Mouse (Mus musculus) right cerebral cortex, postnatal 10 days (tissue): ENCODE measurements at regions not wholly inside any gene's neighbourhood (a gene's known extent, or its start where the extent isn't known, plus 50 kb on each side); places are given as distances from the start of the nearest gene placed in this dataset.
A peak's percentile ranks its signal among the peaks of the same experiment; 100 is the strongest.

Experiments used
- DNase-seq, 2 experiments: peaks; one replicate each; pipeline ENCODE4 v3.0.0; 2021; ENCODE audit warnings: low spot score in 2 of 2

GRCm38 (mm10) chr6:135524886-135525285 lies 162.5 kb downstream of the Emp1 start:
- no peak for DNase-seq

- DNase-seq: peak; percentile 66 to 74
Measured at GRCm38 (mm10) chr6:135525841-135526327, 163.5 kb downstream of the Emp1 start.

DNA sequence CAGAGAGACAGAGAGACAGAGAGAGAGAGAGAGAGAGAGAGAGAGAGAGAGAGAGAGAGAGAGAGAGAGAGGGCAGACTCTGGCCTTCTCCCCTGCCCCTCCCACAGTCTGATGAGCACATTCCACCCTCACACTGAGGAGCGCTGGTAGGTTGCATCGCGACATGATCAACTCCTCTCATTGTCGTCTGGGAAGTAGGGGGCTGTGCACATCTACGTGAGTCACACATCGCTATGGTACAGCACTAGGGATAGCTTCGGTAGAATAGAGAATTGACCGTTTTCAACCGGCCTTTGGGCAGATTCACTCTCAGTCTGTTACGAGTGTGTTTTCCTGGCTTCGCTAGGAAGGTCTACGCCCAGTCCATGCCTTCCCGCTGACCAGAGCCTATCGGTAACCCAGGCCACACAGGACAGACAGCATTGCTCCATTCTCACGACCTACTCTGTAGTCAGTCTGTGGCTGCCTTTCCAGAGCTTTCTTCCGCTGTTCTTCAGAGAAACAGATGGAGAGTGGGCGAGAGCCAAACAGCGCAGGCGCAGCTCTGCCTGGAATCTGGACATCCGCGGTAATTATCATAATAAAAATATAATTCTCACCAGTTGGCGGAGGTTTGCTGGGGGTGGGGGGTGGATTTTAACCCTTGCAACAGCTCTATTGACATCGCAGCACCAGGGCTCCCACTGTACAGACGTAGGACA lies 164.3 kb downstream of the Emp1 start:
- peak; percentile 76 to 87 for DNase-seq

GRCm38 (mm10) chr6:135527879-135528278 lies 165.5 kb downstream of the Emp1 start:
- DNase-seq: no peak

- no peak for DNase-seq
Measured at GRCm38 (mm10) chr6:135539791-135540646, 177.7 kb downstream of the Emp1 start.

- DNase-seq: no peak
Measured at GRCm38 (mm10) chr6:135541566-135541965, 179.2 kb downstream of the Emp1 start.

GRCm38 (mm10) chr6:135542356-135542755 lies 180.0 kb downstream of the Emp1 start:
- DNase-seq: no peak

DNA sequence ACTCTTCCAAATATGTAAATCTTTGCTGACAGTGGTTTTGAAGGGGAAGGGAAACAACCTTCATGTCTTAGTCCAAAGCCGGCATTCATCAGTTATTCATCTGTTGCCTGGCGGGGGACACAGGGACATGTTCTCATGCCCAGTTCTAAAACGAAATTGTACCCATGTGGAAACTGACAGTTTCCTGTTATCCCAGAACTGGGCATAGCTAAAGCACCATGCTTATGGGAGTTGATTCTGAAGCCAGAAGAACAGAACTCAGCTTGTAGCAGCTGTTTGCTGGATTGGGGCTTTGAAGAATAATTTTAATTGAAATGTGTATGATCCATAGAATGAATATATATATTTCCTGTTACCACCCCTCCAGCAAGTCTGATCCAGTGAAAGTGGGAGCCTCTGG lies 181.0 kb downstream of the Emp1 start:
- DNase-seq: no peak

GRCm38 (mm10) chr6:135543863-135544262 lies 181.5 kb downstream of the Emp1 start:
- DNase-seq: peak; percentile 50

GRCm38 (mm10) chr6:135550368-135550950 lies 188.1 kb downstream of the Emp1 start:
- DNase-seq: no peak

GRCm38 (mm10) chr6:135552396-135552795 lies 190.1 kb downstream of the Emp1 start:
- DNase-seq: no peak

DNA sequence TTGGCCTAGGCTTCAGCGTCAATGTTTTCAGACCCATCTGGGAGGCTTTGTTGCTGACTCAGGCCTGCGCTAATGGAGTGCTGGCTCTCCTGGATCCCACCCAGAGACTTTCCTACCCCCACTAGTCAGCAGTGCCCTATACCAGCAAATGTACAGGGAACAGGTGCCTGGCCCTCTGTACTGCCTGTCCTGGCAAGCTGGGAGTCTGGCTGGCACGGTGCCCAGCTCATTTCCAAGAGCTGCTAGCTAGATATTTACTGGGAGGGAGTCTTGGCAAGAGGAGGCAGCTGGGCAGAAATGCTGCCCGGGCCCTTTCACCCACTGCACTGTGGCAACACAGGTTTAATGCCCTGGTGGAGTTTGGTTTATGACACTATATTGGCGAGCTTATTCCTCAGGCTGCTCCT lies 197.2 kb downstream of the Emp1 start:
- DNase-seq: peak; percentile 91 to 92

DNA sequence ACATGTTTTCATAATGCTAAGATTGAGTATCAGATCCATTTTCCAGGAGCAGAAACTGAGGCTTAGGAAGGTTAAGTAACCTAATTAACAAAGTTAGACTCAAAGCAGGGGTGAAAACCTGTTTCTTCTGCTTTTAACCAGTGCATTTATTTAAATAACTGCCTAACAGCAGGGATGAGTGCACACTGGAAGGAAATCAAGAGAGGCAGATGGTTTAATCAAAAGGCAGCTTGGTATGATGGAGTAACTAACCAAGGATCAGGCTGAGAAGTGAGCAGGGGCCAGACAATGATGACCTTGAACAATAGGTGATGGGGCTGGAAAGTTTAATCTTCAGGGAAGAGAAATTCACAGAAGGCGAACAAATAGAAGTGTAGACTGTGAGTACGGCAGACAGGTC lies 199.9 kb downstream of the Emp1 start:
- DNase-seq: no peak

GRCm38 (mm10) chr6:135563766-135564165 lies 201.4 kb downstream of the Emp1 start:
- no peak for DNase-seq

GRCm38 (mm10) chr6:135569086-135569485 lies 206.7 kb downstream of the Emp1 start:
- no peak for DNase-seq

DNA sequence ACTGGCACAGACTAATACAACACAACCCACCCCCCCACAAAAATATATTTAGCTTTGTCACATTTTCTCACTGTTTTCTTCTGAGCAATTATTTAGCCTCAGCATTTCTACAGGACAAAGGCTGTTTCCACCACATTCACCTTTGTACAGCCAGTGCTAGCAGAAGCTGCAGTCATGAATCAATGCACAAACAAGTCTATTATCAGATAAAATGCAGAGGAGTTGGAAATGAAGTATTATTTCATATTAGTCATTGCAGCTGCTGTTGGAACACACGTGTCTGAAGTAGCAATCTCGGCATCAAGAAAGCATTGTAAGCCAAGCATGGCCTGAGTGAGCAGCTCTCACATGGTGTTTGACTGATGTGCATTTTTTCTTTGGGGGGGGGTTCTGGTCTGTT lies 212.9 kb downstream of the Emp1 start:
- DNase-seq: no peak

- DNase-seq: no peak
Measured at GRCm38 (mm10) chr6:135578728-135579127, 216.4 kb downstream of the Emp1 start.

- DNase-seq: peak; percentile 37 to 49
Measured at GRCm38 (mm10) chr6:135582567-135582966, 220.2 kb downstream of the Emp1 start.

GRCm38 (mm10) chr6:135584782-135585181 lies 222.4 kb downstream of the Emp1 start:
- DNase-seq: no peak

GRCm38 (mm10) chr6:135590084-135590483 lies 227.7 kb downstream of the Emp1 start:
- DNase-seq: no peak

GRCm38 (mm10) chr6:135591085-135591484 lies 228.7 kb downstream of the Emp1 start:
- DNase-seq: no peak

DNA sequence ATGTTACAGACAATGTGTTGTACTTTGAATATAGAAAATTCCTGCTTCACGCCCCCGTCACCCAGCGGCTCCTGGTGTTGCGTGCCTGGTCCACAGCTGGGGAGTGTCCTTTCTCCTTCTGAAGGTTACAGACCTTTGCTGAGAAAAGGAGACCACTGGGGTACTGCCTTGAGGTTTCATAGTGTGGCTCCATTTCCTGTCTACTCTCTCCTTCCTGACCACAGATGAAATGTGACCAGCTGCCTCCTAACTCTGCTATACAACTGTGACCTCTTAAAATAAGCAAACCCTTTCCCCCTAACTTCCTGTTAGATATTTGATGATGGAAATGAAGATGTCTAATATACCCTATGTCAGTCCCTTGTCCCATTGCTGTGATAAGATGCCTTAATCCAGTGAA lies 234.0 kb downstream of the Emp1 start:
- no peak for DNase-seq
